Mouse (Mus musculus): Measurements from ENCODE around the gene Unc79.

Gene Unc79

DNA sequence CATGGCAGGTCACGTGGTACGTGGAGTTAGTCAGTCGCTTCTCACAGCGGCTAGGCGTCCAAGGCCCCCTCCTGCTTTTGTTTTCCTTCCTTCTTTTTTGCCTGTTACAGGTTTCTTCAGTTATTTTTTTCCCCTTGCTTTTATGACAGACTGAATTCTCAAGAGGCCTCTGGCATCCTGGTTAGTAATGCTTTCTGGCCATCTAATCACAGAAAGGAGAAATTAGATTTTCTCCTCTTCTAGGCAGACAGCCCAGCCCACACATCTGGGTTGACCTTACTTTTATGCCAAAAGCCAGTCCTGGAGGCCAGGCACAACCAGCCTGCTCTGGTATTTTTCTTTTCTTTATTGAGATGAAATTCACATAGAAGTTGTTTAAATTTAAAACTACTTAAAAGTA, 94.1 kb downstream of the Unc79 start:
- DNase-seq: no peak

DNA sequence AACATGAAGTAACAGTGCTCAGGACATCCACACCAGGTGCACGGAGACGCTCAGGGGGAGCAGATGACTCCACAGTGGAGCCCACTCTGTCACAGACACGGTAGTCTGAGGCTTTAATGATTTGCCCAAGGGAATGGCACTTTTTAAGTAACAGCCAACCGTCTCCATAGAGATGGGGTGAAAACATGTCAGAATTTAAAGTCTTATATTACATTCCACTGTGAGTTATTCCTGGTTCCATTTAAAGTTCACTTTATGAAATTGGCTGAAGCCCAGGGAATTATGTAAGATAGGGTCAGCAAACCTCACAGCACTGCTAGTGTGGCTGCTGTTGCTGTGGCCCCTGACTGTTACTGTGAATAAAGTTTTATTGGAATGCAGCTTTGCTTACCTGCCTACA, 95.8 kb downstream of the Unc79 start:
- DNase-seq: no peak

DNA sequence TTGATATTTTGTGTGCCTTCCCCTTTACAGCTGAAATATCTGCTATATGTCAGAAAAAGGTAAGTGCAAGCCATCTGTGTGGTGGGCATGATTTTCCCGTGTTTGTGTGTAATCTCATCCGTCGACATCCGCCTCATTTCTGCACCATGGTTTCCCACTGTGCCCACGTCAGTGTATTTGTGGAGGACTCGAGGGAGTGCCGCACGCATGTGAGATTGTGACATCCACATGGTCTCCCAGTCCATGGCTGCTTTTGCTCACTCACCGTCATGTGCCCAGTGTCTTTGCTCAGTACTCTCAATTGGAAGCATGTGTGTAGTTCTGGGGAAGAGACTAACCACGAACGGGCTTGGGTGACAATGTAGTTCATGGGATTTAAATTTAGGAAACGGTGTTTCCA, 101.2 kb downstream of the Unc79 start:
- DNase-seq: no peak

DNA sequence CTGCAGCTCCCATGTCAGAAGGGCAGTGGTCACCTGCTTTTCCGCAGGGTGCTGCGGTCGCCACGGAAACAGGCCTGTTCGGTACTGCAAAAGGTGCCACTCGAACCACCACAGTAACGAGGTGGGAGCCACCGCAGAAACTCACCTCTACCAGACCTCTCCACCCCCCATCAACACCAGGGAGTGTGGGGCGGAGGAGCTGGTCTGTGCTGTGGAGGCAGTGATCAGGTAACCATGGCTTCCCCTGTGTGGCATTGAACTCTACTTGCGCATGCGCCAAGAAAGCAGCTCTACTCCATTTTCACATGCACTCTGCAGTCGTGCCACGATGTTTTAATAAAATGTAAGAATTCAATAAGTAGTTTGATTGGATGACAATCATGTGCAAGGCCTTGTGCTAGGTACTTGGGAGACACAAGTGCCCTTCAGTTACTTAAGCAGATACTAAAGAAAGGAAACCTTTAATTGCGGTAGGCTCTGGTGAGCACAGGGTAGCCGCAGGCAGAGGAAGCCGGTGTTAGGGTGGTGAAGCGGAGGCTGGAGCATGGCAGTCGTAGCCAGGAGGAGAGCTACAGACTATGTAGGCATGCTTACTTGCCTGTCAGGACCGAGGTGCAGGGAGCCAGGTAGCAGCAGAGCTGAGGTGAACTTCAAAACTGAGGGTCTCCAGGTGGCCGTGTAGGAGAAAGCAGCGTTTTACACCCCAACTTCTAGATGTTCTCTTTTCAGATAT, 110.8 kb downstream of the Unc79 start:
- DNase-seq: no peak

DNA sequence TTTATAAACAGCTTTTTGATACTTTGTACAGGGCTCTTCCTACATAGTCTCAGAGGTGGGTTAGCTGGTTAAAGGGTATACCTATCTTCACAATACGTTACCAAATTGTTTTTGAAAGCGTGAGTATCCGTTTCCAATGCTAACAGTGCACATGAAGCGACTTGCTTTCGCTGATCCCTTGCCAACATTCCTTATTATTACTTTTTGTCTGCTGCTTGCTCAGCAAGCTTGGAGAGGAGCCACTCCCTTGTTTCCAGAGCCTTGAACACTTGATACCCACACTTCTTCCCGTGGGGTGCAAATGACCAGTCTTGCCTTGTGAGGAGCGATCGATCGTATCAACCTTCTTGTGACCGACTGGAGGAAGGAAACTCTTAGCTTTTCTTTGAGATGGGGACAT, 112.1 kb downstream of the Unc79 start:
- no peak for DNase-seq

DNA sequence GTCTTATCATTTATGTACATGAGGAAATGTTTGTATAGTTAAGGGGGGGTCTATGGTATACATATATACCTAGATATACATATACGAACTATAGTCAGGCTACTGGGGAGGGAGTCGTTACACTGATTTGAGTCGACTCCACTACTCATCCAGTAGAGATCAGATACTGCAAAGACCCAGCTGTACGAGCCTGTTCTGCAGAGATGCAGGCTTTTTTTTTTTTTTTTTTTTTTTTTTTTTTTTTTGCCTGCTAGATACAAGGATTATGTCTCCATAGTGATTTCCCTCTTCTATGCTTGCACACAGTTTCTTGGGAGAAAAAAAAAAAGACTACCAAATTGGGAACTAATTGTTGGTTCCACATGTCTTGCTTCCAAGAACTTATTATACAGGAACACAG, 113.5 kb downstream of the Unc79 start:
- DNase-seq: peak; percentile 35

DNA sequence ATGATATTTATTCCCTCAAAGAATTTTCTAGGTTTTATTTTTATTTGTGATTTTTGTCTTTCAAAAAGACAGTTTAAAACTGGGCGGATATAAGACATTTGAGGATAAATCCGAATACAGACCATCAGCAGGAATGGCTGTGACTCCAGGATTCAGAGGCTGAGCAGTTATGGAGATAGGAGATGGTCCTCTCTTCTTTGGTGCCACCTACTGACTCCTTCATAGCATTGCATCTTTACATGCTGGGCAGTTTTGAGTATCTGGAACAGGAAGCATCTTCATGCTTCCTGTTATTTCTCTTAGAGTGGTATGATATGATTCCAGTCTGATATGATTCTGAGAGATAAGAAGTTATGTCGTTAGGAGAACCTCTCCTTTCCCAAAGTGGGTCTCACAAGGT, 116.3 kb downstream of the Unc79 start:
- DNase-seq: peak; percentile 71

DNA sequence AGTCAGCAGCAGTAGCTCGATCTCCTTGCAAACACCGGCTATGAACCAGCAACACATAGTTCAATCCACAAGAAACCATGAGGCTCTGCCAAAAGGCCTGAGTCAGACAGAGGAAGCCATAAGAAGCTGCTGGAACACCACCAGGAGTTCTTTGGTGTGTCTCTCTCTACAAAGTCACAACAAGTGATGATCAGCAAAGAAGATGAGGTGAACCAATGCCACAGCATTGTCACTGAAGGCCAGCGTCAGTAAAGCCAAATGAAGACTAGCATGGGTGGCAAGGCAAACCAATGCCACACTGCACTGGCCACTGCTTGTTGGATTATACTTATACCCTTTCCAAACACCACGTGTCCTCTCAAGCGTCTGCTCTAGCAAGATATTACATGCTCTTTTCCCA, 119.5 kb downstream of the Unc79 start:
- DNase-seq: no peak

DNA sequence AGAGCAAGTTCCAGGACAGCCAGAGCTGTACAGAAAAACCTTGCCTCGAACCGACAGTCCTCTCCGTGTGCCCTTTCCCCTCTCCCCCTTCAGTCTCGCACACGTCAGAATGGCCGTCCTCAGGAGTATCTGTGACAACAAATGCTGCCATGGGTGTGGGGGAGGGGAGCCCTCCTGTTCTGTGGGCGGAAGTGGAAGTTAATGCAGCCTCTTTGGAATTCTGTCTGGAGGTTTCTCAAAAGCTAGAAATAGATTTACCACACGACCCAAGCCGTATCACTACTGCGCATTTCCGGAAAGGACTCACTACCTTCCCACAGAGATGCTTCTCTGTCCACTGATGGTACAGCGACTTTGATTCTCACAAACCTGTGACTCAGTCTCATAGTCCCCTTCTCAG, 120.9 kb downstream of the Unc79 start:
- DNase-seq: no peak

DNA sequence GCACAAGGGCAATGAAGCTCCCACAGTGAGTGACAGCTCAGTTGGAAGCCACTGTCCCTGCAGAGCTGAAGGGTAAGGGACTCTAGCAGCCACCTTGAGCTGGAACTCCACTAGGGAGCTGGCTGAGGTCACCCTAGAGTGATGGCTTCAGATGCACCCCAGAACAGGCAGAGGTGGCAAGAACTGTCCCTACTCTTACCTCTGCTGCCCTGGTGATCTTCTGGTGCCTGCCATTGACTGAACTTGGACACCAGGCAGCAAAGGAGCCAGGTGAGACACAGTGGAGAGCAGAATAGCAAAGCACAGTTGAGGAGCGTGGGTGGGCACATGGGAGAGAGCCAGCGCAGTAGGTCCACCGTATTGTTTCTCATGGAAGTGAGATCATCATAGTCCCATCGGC, 125.3 kb downstream of the Unc79 start:
- DNase-seq: no peak

DNA sequence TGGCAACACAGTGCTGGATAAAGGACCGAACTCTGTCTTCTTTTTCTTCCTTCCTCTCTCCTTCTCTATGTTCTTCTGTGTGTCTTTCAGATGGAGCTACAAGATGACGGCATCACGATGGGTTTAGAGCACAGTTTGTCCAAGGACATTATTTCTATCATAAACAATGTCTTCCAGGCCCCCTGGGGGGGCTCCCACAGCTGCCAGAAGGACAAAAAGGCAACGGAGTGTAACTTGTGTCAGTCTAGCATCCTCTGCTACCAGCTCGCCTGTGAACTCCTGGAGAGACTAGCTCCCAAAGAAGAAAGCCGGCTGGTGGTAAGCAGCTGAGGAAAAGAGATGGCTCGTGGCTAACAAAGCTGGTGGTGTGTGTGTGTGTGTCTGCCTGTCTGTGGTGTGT, 130.1 kb downstream of the Unc79 start:
- no peak for DNase-seq

DNA sequence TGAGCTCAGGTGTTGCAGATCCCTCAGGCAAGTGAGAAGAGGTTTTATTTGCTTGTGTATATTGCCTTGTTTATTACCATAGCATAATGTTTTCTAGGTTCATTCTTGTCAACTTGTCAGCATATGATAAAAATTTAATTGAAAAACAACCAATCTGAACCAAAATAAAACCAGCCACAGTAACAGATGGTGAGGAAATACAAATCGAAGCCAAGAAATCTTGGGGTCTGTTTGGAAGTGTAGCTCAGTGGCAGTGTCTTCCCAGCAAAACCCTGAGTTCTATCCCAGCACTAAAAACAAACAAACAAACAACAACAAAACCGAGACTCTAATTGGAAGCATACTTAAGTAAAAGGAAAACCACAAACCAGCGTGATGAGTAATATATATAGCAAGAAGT, 131.4 kb downstream of the Unc79 start:
- DNase-seq: no peak

DNA sequence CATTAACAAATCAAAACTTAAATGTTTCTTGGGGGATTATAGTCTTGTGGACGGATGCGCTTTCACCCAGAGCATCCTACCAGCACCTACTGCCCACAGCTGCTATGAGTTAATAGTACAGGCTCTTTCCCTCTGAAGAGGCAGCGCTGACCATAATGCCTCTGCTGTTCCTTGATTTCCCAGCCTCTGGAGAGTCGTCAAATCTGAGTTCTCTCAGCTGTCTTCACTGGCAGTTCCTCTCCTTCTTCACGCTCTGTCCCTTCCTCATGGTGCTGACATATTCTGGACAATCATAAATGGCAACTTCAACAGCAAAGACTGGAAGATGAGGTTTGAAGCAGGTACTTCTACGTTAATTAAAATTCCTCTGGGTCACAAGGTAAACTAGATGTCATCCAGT, 143.2 kb downstream of the Unc79 start:
- no peak for DNase-seq

DNA sequence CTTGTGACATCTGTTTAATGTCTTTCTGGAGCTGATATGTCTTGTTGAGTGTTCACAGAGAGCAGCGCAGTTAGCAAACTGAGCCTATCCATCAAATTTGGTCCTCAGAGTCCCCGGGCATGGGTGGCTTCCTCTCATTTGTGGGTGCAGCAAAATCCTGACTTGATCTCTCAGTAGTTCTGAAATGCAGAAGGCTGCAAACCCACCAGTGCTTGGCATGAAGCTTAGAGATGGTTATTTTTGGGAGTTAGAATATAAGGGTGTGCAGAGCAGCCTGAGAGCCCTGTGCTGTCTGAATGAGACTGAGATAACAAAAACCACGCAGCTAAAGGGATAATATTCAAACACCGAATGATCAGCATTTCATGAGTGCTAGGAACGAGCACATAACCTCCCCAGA, 146.5 kb downstream of the Unc79 start:
- no peak for DNase-seq

DNA sequence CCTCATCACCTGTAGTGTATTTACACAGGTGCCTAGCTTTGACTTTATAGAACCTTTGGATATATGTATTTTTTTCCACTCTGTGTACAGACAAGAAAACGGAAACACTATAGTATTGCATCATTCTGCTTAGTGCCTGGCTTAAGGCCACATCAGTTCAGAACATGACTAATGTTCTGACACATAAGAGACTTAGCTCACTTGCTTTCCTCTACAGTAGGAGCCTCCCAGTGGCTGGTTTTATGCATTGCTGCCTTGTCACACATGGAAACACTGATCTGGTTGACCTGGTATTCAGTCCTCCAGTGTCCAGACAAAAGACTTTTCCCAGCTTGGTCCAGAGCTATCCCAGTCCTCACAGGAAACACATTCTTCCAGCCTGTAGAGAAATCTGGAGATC, 150.5 kb downstream of the Unc79 start:
- peak; percentile 46 for DNase-seq

DNA sequence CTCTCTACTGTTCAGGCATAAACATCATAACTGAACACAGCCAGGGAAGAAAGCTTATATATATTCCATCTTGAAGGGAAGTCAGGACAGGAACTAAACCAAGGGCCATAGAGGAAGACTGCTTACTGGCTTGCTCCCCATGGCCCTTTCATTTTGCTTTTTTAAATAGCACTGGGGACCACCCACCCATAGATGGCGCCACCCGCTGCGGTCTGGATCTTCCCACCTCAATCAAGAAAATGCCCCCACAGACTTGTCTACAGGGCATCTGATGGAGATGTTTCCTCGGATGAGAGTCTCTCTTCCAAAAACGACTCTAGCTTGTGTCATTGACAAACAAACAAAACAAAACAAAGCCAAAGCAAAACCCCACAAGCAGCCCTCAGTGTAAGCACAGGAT, 151.4 kb downstream of the Unc79 start:
- no peak for DNase-seq

DNA sequence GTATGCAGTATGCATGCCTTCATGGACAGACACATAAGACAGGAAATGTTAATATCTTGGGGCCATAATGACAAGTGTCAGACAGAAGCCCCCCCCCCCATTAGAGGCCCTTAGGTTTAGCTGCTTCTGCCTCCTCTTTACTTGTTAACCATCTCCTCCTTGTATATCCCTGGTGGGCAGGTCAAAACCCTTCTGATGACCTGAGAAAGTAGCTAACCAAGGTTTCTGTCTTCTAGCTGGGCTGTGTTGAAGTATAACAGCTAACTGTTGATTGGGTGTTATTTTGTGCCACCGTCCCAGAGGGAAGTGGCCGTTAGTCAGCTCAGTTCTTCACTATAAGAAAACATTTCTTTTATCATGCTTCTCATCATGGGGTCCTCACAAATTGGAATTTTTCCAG, 154.4 kb downstream of the Unc79 start:
- DNase-seq: no peak

DNA sequence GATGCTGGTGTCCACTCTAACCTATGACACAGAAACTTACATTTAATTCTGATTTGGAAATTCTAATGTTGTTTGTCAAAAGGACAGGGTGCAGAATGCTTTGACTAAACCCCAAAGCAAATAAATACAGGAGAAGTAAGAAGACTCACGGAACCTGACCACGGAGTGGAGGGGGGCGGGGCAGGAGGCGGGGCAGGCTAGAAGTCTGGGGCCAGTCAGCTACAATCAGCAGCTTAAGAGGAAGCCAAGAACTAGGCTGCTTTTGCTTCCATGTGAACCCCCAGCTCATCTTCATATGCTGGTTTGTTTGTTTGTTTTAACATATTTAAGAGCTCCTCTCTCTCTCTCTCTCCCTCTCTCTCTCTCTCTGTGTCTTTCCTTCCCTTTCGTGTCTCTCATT, 154.9 kb downstream of the Unc79 start:
- DNase-seq: no peak

DNA sequence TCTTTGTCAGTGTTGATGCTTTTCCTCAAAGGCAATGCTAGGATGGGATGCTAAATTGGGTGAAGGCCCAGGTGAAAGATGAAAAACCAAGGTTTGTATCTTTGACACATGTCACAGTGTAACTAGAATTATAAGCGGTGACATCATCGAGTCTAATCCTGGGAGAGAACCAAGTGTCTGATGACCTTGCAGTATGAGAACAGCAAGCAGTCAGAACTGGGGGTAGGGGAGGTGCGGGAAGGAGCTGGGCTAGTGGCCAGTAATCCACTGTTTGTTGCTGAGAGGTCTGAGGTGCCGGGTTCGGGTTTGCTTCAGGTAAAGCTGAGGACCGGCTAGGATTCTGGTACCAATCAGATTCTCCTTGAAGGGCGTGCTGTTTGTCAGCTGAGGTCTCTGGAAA, 160.6 kb downstream of the Unc79 start:
- no peak for DNase-seq

DNA sequence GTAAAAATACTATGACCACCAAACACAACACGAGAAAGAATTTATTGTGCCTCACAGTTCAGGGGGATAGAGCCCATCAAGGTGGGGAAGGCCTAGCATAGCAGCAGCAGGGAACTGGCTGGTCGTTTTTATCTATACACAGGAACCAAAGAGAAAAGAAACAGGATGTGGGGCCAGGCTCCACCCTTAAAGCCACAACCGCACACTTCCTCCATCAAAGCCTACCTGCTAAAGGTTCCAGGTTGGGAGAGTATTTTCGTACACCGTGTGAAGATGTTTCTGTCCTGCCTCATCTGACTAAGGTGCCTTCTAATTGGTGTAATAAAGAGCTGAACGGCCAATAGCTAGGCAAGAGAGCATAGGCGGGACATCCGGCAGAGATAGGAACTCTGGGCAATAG, 168.0 kb downstream of the Unc79 start:
- no peak for DNase-seq

DNA sequence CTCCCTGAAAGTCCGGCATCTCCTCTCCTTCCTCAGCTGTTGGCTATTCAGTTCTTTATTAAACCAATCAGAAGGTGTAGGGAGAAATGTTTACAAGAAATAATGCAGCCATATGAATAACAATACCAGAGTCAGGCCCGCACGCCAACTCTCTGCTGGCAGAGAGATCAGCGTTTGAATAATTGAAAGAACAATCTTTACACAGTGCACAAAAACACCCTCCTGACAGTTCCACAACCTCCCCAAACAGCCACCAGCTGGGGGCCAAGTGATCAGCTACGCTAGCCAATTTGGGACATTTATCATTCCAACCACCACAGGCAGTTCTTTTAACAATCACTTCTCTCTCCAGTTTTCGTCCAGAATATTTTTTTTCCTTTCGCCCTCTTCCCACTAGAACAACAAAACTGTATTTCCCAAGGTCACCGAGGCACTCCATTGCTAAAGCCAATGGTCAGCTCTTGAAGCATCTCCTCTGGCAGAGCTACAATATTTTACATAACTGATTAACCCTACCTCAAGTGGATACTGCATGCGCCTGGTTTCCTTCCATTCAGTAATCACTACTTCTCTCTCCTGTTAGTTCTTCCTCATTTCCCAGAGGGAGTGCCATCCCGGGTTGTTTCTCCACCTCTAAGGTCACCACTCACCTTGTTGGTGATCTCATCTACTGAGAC, 169.0 kb downstream of the Unc79 start:
- no peak for DNase-seq

DNA sequence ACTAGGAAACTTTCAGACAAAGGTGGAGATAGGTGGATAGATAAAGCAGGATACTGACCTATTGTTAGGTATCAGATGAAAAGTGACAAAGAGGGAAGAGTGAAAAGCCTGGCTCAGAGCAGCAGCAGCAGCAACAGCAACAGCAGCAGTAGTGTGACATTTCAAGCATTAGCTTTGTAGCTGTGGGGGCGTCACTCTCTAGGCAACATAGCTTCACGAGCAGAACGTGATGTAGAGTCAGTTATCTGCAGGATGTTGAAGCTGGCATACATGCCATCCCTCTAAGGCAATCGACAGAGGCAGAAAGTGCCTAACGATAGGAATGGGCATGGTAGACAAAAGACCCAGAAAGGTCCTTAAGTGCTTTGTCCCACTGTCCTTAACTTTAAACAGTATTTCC, 173.3 kb downstream of the Unc79 start:
- DNase-seq: no peak

DNA sequence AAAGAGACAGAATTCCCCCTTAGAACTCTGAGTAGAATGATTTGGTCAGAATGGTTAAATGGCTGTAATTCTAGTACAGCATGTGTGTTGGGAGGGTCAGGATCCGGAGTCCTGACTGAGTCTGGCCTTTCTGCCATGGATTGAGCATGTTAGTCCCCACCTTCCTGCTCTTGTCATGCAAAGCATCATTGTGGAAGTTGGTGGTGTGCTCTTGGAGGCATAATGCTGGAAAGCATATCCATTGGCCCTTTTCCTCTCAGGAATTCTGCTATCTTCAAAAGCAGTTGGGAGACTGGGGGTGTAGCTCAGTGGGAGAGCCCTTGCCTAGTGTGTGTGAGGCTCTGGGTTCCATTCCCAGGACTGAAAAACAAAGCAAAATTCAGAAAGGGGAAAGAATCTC, 175.2 kb downstream of the Unc79 start:
- no peak for DNase-seq

DNA sequence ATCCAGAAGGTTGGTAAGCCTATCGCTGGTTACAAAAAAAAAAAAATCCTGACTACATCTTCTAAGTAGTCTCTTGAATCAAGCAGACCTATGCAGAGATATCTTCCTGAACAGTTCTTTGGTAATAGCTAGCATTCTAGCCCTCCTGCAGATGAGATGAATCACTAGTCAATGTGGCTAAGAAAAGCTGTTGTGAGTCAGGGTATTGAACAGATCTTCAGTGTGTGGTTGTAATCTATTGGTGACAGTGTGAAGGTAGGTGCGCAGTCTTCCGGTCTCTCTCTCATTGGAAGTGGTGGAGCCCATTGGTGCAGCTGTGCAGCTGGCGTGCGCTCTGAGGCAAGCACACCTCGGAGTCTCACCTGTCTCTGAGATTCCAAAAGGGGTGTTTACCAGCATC, 180.3 kb downstream of the Unc79 start:
- DNase-seq: no peak

All from retina, postnatal 1 day (tissue).